Mouse (Mus musculus): Measurements from ENCODE around the gene Zfp109.

GRCm38 (mm10) chr7:24196961-24197360, 40.4 kb downstream of the Zfp109 start:
- TF ChIP-seq CTCF (IDR thresholded peaks at IDR 0.05; ENCODE audit: low read depth, low read length) (no peak), POLR2A (IDR thresholded peaks at IDR 0.05; ENCODE audit: extremely low read depth, insufficient read depth, low read length) (no peak)

All from liver, adult 2 months (tissue).